Mouse (Mus musculus) retina, postnatal 1 day (tissue): ENCODE measurements around the gene Tns3.

ENCODE experiments used
- DNase-seq: peaks from one replicate; pipeline ENCODE4 v3.0.0-alpha.2; 2012

Tns3 gene

GRCm38 (mm10) chr11:8424342-8425225 lies 239.8 kb downstream of the Tns3 start:
- peak; percentile 90 for DNase-seq

- peak; percentile 85 for DNase-seq
Observed at GRCm38 (mm10) chr11:8405225-8405899, 259.0 kb downstream of the Tns3 start.

GRCm38 (mm10) chr11:8401328-8401727 lies 263.0 kb downstream of the Tns3 start:
- DNase-seq: peak; percentile 92

- no peak for DNase-seq
Observed at GRCm38 (mm10) chr11:8396329-8396728, 268.0 kb downstream of the Tns3 start.

- no peak for DNase-seq
Observed at GRCm38 (mm10) chr11:8391564-8391963, 272.8 kb downstream of the Tns3 start.

- DNase-seq: no peak
Observed at GRCm38 (mm10) chr11:8385891-8386405, 278.4 kb downstream of the Tns3 start.
